Mouse (Mus musculus): ENCODE measurements around the gene Ddit4.

Gene Ddit4

GRCm38 (mm10) chr10:59972999-59973398 is 21.4 kb upstream of the Ddit4 start:
- DNase-seq (ENCODE audit: low read depth in 1 of 2, low spot score in 2 of 2) = no peak

- no peak for DNase-seq (ENCODE audit: low read depth in 1 of 2, low spot score in 2 of 2)
These were observed 20.9 kb upstream of the Ddit4 start for GRCm38 (mm10) chr10:59972534-59972933.

GRCm38 (mm10) chr10:59971813-59972212 is 20.2 kb upstream of the Ddit4 start:
- DNase-seq (ENCODE audit: low read depth in 1 of 2, low spot score in 2 of 2) = no peak

- no peak for DNase-seq (ENCODE audit: low read depth in 1 of 2, low spot score in 2 of 2)
These were observed 18.9 kb upstream of the Ddit4 start for GRCm38 (mm10) chr10:59970450-59971062.

GRCm38 (mm10) chr10:59969821-59970449 is 18.3 kb upstream of the Ddit4 start:
- DNase-seq (ENCODE audit: low read depth in 1 of 2, low spot score in 2 of 2) = peak in 1 of 2 experiments; percentile 34

- DNase-seq (ENCODE audit: low read depth in 1 of 2, low spot score in 2 of 2) = no peak
These were observed 15.8 kb upstream of the Ddit4 start for GRCm38 (mm10) chr10:59967309-59967942.

- DNase-seq (ENCODE audit: low read depth in 1 of 2, low spot score in 2 of 2) = no peak
These were observed 15.1 kb upstream of the Ddit4 start for GRCm38 (mm10) chr10:59966743-59967142.

GRCm38 (mm10) chr10:59965788-59966187 is 14.2 kb upstream of the Ddit4 start:
- DNase-seq (ENCODE audit: low read depth in 1 of 2, low spot score in 2 of 2) = no peak

- no peak for DNase-seq (ENCODE audit: low read depth in 1 of 2, low spot score in 2 of 2)
These were observed 13.7 kb upstream of the Ddit4 start for GRCm38 (mm10) chr10:59965362-59965695.

GRCm38 (mm10) chr10:59964504-59965361 is 13.1 kb upstream of the Ddit4 start:
- DNase-seq (ENCODE audit: low read depth in 1 of 2, low spot score in 2 of 2) = no peak

GRCm38 (mm10) chr10:59963609-59964008 is 12.0 kb upstream of the Ddit4 start:
- DNase-seq (ENCODE audit: low read depth in 1 of 2, low spot score in 2 of 2) = no peak

- no peak for DNase-seq (ENCODE audit: low read depth in 1 of 2, low spot score in 2 of 2)
These were observed 7.9 kb upstream of the Ddit4 start for GRCm38 (mm10) chr10:59959517-59959916.

GRCm38 (mm10) chr10:59958458-59958857 is 6.8 kb upstream of the Ddit4 start:
- no peak for DNase-seq (ENCODE audit: low read depth in 1 of 2, low spot score in 2 of 2)

- DNase-seq (ENCODE audit: low read depth in 1 of 2, low spot score in 2 of 2) = no peak
These were observed 5.8 kb upstream of the Ddit4 start for GRCm38 (mm10) chr10:59957171-59958149.

- no peak for DNase-seq (ENCODE audit: low read depth in 1 of 2, low spot score in 2 of 2)
These were observed 5.0 kb upstream of the Ddit4 start for GRCm38 (mm10) chr10:59956681-59957080.

- DNase-seq (ENCODE audit: low read depth in 1 of 2, low spot score in 2 of 2) = no peak
These were observed 2.0 kb upstream of the Ddit4 start for GRCm38 (mm10) chr10:59953564-59954039.

- DNase-seq (ENCODE audit: low read depth in 1 of 2, low spot score in 2 of 2) = no peak
These were observed 1.3 kb upstream of the Ddit4 start for GRCm38 (mm10) chr10:59952781-59953563.

- DNase-seq (ENCODE audit: low read depth in 1 of 2, low spot score in 2 of 2) = no peak
These were observed 632 bp upstream of the Ddit4 start for GRCm38 (mm10) chr10:59952152-59952780.

GRCm38 (mm10) chr10:59950716-59951191 is 880 bp downstream of the Ddit4 start:
- DNase-seq (ENCODE audit: low read depth in 1 of 2, low spot score in 2 of 2) = peak in 1 of 2 experiments; percentile 48

All from monocyte, adult 2 months (primary cell).